Mouse (Mus musculus): Measurements from ENCODE around the gene Slc16a13. TPM values are rescaled to one million over a fixed set of nuclear protein-coding genes. Genes with fewer than 3 reads are reported as not detected.

Slc16a13 gene
- polyA plus RNA-seq, 1 experiment: 4.8 TPM

DNA sequence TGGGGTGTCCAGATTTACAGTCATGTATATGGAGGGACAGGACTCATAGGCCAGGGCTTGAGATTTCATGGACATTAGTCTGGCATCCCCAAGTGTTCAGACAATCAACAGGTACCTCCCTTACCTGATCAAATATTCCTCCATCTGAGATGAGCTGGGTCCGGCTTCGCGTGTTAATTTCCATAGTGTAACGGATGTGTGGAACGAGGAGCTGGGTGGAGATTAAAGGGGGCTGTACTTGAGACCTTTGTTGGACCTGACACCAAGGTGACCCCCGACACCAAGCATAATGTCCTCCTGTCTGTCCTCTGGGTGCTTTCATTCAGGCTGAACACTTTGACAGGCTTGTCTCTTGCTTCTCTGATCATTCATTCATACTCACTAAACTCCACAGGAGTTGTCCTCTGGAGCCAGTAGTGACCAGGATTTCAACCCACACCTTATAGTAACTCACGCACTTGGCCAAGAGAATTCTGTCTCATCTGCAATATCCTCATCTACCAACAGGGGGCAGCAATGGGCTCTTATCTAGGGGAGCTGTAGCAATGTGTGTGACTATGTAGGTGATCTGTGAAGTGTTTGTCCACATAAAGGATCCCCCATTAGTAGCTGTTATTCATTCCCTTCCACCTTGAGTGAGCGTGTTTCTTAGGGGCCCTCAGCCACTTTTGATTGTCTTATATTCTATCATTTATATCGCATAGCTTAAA, 26.4 kb upstream of the Slc16a13 start:
- peaks cover 28% of the 10 kb centered on the region for H3K27me3 ChIP-seq (ENCODE audit: control insufficient read depth, insufficient read depth, insufficient read length)
- no peak overlapping the region for H3ac ChIP-seq (ENCODE audit: control insufficient read depth, insufficient read length)
- no peak overlapping the region for H3K4me3 ChIP-seq
- TF ChIP-seq MYOG (IDR thresholded peaks at IDR 0.05; ENCODE audit: control insufficient read depth in 1 of 3, insufficient read depth in 1 of 3, insufficient read length in 2 of 3, low read depth in 2 of 3): no peak
- TF ChIP-seq POLR2AphosphoS2 (IDR thresholded peaks at IDR 0.05; ENCODE audit: insufficient read length, low read depth): no peak
- no peak for TF ChIP-seq CEBPB (IDR thresholded peaks at IDR 0.05; ENCODE audit: insufficient read depth, poor library complexity, severe bottlenecking)
- TF ChIP-seq MYOD1 (IDR thresholded peaks at IDR 0.05; ENCODE audit: control insufficient read depth in 1 of 3, insufficient read length in 2 of 3, low read depth in 2 of 3): no peak
- no peak for TF ChIP-seq USF1 (IDR thresholded peaks at IDR 0.05; ENCODE audit: low read depth)
- no peak for TF ChIP-seq SRF (IDR thresholded peaks at IDR 0.05; ENCODE audit: control insufficient read depth, insufficient read length, low read depth)
- TF ChIP-seq TCF3 (IDR thresholded peaks at IDR 0.05; ENCODE audit: insufficient read length, low read depth): no peak
- no peak for TF ChIP-seq REST (IDR thresholded peaks at IDR 0.05; ENCODE audit: insufficient read depth, insufficient read length)
- TF ChIP-seq E2F4 (IDR thresholded peaks at IDR 0.05; ENCODE audit: insufficient read depth): no peak
- no peak for TF ChIP-seq MAX (IDR thresholded peaks at IDR 0.05; ENCODE audit: low read depth)
- TF ChIP-seq TCF12 (IDR thresholded peaks at IDR 0.05; ENCODE audit: insufficient read depth, poor library complexity, severe bottlenecking): no peak
- no peak for TF ChIP-seq POLR2A (IDR thresholded peaks at IDR 0.05; ENCODE audit: insufficient read length, low read depth)
- H3K79me2 ChIP-seq (ENCODE audit: control insufficient read depth, insufficient read depth): no peaks in the 10 kb centered on the region
- no peak overlapping the region for H3K4me2 ChIP-seq (ENCODE audit: low read depth)
- H3K36me3 ChIP-seq (ENCODE audit: control insufficient read depth, insufficient read depth): no peaks in the 10 kb centered on the region

DNA sequence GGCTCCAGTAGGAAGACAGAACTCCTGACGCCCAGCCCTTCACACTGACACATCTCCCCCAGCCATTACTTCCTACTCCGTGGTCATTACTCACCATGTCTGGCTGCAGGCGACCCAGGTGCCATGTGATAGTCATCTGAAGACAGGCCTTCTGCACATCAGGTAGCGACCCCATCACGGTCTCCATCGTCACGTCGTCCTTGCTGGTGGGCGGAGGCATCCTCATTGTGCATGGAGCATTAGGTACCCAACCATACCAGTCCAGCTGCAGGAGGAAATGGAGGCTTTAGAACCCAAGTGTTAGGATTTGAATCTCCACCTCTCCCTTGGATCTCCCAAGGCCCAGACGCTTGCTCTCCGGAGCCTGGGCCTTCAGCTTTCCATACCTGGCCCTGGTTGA, 21.7 kb upstream of the Slc16a13 start:
- H3ac ChIP-seq (ENCODE audit: control insufficient read depth, insufficient read length): no peak overlapping the region
- peaks cover 13% of the 10 kb centered on the region for H3K79me2 ChIP-seq (ENCODE audit: control insufficient read depth, insufficient read depth)
- no peak for TF ChIP-seq MYOD1 (IDR thresholded peaks at IDR 0.05; ENCODE audit: control insufficient read depth in 1 of 3, insufficient read length in 2 of 3, low read depth in 2 of 3)
- no peak for TF ChIP-seq POLR2AphosphoS2 (IDR thresholded peaks at IDR 0.05; ENCODE audit: insufficient read length, low read depth)
- no peak for TF ChIP-seq POLR2A (IDR thresholded peaks at IDR 0.05; ENCODE audit: insufficient read length, low read depth)
- no peak for TF ChIP-seq USF1 (IDR thresholded peaks at IDR 0.05; ENCODE audit: low read depth)
- TF ChIP-seq CEBPB (IDR thresholded peaks at IDR 0.05; ENCODE audit: insufficient read depth, poor library complexity, severe bottlenecking): no peak
- no peak for TF ChIP-seq TCF12 (IDR thresholded peaks at IDR 0.05; ENCODE audit: insufficient read depth, poor library complexity, severe bottlenecking)
- TF ChIP-seq REST (IDR thresholded peaks at IDR 0.05; ENCODE audit: insufficient read depth, insufficient read length): no peak
- no peak overlapping the region for H3K4me2 ChIP-seq (ENCODE audit: low read depth)
- peaks cover 15% of the 10 kb centered on the region for H3K27me3 ChIP-seq (ENCODE audit: control insufficient read depth, insufficient read depth, insufficient read length)
- no peak overlapping the region for H3K4me3 ChIP-seq
- H3K36me3 ChIP-seq (ENCODE audit: control insufficient read depth, insufficient read depth): no peaks in the 10 kb centered on the region

DNA sequence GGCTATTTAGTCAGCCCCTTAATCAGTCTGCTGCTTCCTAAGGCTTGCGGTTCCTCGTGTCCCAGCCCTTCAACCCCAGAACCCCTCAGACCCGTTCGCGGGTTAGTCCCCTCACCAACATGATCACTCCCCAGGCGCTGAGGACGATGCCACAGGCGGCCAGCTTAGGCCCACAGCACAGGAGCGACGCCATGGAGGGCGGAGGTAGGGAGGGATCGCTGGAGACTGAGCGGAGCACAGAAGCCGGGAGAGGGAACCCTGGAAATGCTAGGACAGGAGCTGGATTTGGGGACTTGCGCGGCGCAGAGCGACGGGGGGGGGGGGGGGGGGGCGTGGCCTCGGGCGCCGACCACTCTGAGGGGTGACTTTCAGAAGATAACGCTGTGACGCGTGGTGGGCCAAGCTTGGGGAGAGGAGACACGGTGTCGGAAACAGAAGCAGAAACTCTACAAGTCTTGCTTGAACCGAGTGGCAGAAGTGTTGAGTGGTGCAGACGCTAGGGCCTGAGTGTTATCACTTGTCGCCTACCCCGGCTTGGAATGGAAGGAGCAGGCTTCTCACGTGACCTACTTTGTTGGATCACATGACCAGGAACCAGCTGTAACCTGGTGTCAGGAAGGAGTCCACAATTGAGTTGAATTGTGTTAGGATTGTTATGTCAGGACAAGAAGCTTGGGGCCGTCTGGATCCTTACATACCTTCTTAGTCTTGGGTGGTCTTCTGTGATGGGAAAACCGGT, 18.8 kb upstream of the Slc16a13 start, which contains the start of the genes Gm21988 and Rnasek:
TSS of gene Gm21988 (minus strand) at position 290 of the 739 bp plus-strand sequence.
TSS of gene Rnasek (minus strand) at position 302 of the 739 bp plus-strand sequence.
- TF ChIP-seq USF1 (IDR thresholded peaks at IDR 0.05; ENCODE audit: low read depth) (peak; percentile 100), TCF12 (IDR thresholded peaks at IDR 0.05; ENCODE audit: insufficient read depth, poor library complexity, severe bottlenecking) (no peak), POLR2AphosphoS2 (IDR thresholded peaks at IDR 0.05; ENCODE audit: insufficient read length, low read depth) (peak; percentile 70), POLR2A (IDR thresholded peaks at IDR 0.05; ENCODE audit: insufficient read length, low read depth) (peak; percentile 89), CEBPB (IDR thresholded peaks at IDR 0.05; ENCODE audit: insufficient read depth, poor library complexity, severe bottlenecking) (no peak), MYOG (IDR thresholded peaks at IDR 0.05; ENCODE audit: control insufficient read depth in 1 of 3, insufficient read depth in 1 of 3, insufficient read length in 2 of 3, low read depth in 2 of 3) (peak in 1 of 3 experiments; percentile 28), MYOD1 (IDR thresholded peaks at IDR 0.05; ENCODE audit: control insufficient read depth in 1 of 3, insufficient read length in 2 of 3, low read depth in 2 of 3) (peak in 2 of 3 experiments; percentile 17 to 23)
- H3ac ChIP-seq (ENCODE audit: control insufficient read depth, insufficient read length): peak within 1 kb of the TSS; percentile 4
- peak within 1 kb of the TSS; percentile 60 for H3K4me3 ChIP-seq
- H3K4me2 ChIP-seq (ENCODE audit: low read depth): peak within 1 kb of the TSS; percentile 88
- H3K79me2 ChIP-seq (ENCODE audit: control insufficient read depth, insufficient read depth): peaks cover 13% of the 10 kb centered on the region
- H3K36me3 ChIP-seq (ENCODE audit: control insufficient read depth, insufficient read depth): no peaks in the 10 kb centered on the region
- H3K27me3 ChIP-seq (ENCODE audit: control insufficient read depth, insufficient read depth, insufficient read length): peaks cover 5% of the 10 kb centered on the region

DNA sequence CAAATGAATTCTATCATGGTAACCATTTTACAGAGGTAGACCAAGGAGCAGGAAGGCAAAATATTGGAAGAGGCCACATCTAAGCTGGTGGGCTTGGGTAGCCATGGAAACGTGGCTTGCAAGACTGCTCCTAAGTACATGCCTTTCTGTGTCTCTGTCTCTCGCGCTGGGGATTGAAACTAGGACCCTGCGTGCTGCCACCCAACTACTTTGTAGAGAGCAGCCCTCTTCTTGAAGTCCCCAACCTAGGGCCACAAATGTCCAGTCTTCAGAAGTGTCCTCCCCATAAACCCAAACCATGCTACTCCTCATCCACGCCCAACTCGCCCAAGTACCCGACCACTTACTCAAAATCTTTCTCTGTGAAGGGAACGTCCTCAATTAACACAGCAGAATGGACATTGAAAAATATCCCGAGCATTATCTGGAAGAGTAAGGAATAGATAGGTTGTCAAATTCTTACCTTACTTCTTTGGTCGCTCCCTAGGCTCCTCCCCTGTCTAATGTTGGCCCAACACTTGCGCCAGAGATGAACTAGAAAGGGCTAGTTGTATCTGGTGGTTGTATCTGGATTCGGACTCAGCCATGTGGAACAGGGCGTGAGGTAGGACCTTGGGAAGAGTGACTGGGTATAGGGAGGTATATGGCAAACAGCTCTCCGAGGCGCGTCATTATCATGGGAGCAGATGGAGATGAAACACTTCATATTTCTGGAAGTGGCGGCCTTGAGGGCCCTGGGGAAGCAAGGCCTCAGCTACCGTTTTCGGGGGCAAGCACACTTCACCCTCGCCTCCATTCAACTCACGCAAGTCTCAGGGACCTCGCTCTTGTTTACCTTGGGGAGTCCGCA, 18.0 kb upstream of the Slc16a13 start:
- TF ChIP-seq POLR2AphosphoS2 (IDR thresholded peaks at IDR 0.05; ENCODE audit: insufficient read length, low read depth) (peak; percentile 21), TCF3 (IDR thresholded peaks at IDR 0.05; ENCODE audit: insufficient read length, low read depth) (no peak), MYOD1 (IDR thresholded peaks at IDR 0.05; ENCODE audit: control insufficient read depth in 1 of 3, insufficient read length in 2 of 3, low read depth in 2 of 3) (no peak), USF1 (IDR thresholded peaks at IDR 0.05; ENCODE audit: low read depth) (no peak)
- Histone ChIP-seq H3ac (ENCODE audit: control insufficient read depth, insufficient read length) (peak overlapping the region; percentile 4), H3K27me3 (ENCODE audit: control insufficient read depth, insufficient read depth, insufficient read length) (peaks cover 5% of the 10 kb centered on the region), H3K79me2 (ENCODE audit: control insufficient read depth, insufficient read depth) (peaks cover 13% of the 10 kb centered on the region), H3K4me2 (ENCODE audit: low read depth) (peak overlapping the region; percentile 88), H3K4me3 (peak overlapping the region; percentile 60), H3K36me3 (ENCODE audit: control insufficient read depth, insufficient read depth) (no peaks in the 10 kb centered on the region)

Measured in myocyte (in vitro differentiated cells).